In genomic region chr14:24009978-24010377, GRCm38 (mm10) we compare ENCODE assay signal across 17 mouse cellular contexts. TPM values are rescaled to one million over a fixed set of nuclear protein-coding genes. Genes with fewer than 3 reads are reported as not detected.
"Had no signal": no experiment of that assay in that cellular context is flagged by ENCODE, and none has a peak within 500 bp of the region (broad histone marks: within the 10 kb centered on the region; RNA-seq: fewer than 3 reads in every experiment).

No protein-coding gene starts in this region.

- H3K4me3 ChIP-seq: limb, embryonic 12.5 days; liver, embryonic 13.5 days; lung, embryonic 15.5 days; midbrain, embryonic 13.5 days; neural tube, embryonic 13.5 days; stomach, embryonic 15.5 days had no signal

- H3K27ac ChIP-seq: limb, embryonic 12.5 days; liver, embryonic 13.5 days; lung, embryonic 15.5 days; midbrain, embryonic 13.5 days; neural tube, embryonic 13.5 days; stomach, embryonic 15.5 days had no signal

- DNase-seq: kidney, adult 9 months; kidney, postnatal 10 days; kidney, postnatal 4 days; liver; liver, embryonic 13.5 days; liver, postnatal 0 days; lung, postnatal 14 days; retina, postnatal 1 day; right cerebral cortex, postnatal 4 days; spleen, adult 18-20 months; thymus, postnatal 36 days had no signal

RNA-seq across cellular contexts. Expression of gene Kcnma1, which starts 4.3 kb away (rescaled TPM):
- total RNA-seq: megakaryocyte-erythroid progenitor cell, adult 5-6 weeks had no signal
